In the genomic region with DNA sequence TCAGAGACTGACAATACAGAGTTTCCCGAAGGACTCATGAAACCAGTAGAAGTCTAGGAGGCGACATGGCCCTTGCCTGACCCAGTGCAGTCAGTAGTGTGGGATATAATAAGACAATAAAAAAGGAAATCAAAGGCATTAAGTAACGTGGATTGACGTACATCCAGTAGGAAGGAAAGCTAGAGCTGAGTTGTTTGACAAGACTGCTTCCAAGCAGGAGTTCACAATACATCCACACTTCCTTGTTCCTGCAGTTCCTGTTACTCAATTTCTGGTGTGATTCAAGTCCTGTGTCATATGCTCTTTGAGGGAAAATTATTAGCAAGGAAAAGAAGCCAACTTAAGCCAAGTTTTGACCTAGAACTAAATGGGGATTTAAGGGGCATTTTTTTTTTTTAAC, we compare ENCODE assay signal across 9 mouse cellular contexts. TPM values are rescaled to one million over a fixed set of nuclear protein-coding genes. Genes with fewer than 3 reads are reported as not detected.
DNase-seq lines count a peak whose midpoint lies in the region; ATAC-seq and TF ChIP-seq lines count a peak whose summit lies in the region.
"Had no signal": no experiment of that assay in that cellular context is flagged by ENCODE, and none has a peak within 500 bp of the region (broad histone marks: within the 10 kb centered on the region; RNA-seq: fewer than 3 reads in every experiment).

No protein-coding gene starts in this region.

- no peak for ATAC-seq in liver, embryonic 12.5 days
- no peak for ATAC-seq in stomach, embryonic 15.5 days (ENCODE audit: insufficient read depth, low FRiP score, low read depth)

- H3K27ac ChIP-seq in left cerebral cortex, adult 2 months: no peak overlapping the region
- H3K27ac ChIP-seq in heart, embryonic 10.5 days: no peak overlapping the region
- H3K27ac ChIP-seq in liver, embryonic 12.5 days: no peak overlapping the region
- no peak overlapping the region for H3K27ac ChIP-seq in stomach, embryonic 15.5 days

- no peak for TF ChIP-seq CTCF in left cerebral cortex, adult 2 months (IDR thresholded peaks at IDR 0.05)

- no peaks in the 10 kb centered on the region for H3K27me3 ChIP-seq in heart, embryonic 10.5 days (ENCODE audit: insufficient read depth, poor library complexity, severe bottlenecking)
- no peaks in the 10 kb centered on the region for H3K27me3 ChIP-seq in liver, embryonic 12.5 days (replicated peaks)
- H3K27me3 ChIP-seq in stomach, embryonic 15.5 days (replicated peaks): no peaks in the 10 kb centered on the region

- peak overlapping the region; percentile 93 for H3K4me3 ChIP-seq in left cerebral cortex, adult 2 months
- H3K4me3 ChIP-seq in heart, embryonic 10.5 days: peak overlapping the region; percentile 94
- H3K4me3 ChIP-seq in liver, embryonic 12.5 days: peak overlapping the region; percentile 96
- peak overlapping the region; percentile 89 for H3K4me3 ChIP-seq in stomach, embryonic 15.5 days (replicated peaks)

- peaks cover 14% of the 10 kb centered on the region for H3K4me1 ChIP-seq in heart, embryonic 10.5 days
- peaks cover 50% of the 10 kb centered on the region for H3K4me1 ChIP-seq in liver, embryonic 12.5 days
- H3K4me1 ChIP-seq in stomach, embryonic 15.5 days: peaks cover 14% of the 10 kb centered on the region

- intact Hi-C loops in left cerebral cortex, adult 2 months (cut with DNase I): loop anchor here (10.0 kb wide), 2 partner anchors 625 to 885 kb away; no protein-coding TSS in a partner anchor

- H3K9me3 ChIP-seq in heart, embryonic 10.5 days: no peaks in the 10 kb centered on the region
- H3K9me3 ChIP-seq in liver, embryonic 12.5 days (replicated peaks): no peaks in the 10 kb centered on the region
- H3K9me3 ChIP-seq in stomach, embryonic 15.5 days: no peaks in the 10 kb centered on the region

- H3K36me3 ChIP-seq in heart, embryonic 10.5 days: no peaks in the 10 kb centered on the region
- H3K36me3 ChIP-seq in liver, embryonic 12.5 days: no peaks in the 10 kb centered on the region
- peaks cover 7% of the 10 kb centered on the region; the same call in 1 of the 2 replicates for H3K36me3 ChIP-seq in stomach, embryonic 15.5 days

- DNase-seq in left cerebral cortex, adult 2 months (ENCODE audit: extremely low spot score in 1 of 2, low spot score in 2 of 2): no peak
- DNase-seq in left cerebral cortex, adult 8-10 months (ENCODE audit: low spot score in 2 of 2): no peak
- no peak for DNase-seq in heart, embryonic 10.5 days (ENCODE audit: low spot score)
- no peak for DNase-seq in ovary, postnatal 10 days (ENCODE audit: low spot score)
- DNase-seq in right cerebral cortex, adult 2 months (ENCODE audit: low spot score in 2 of 2): no peak
- DNase-seq in gastrocnemius, adult 18-20 months (ENCODE audit: low spot score): no peak

- H3K4me2 ChIP-seq in liver, embryonic 12.5 days: peak overlapping the region; percentile 89
- peak overlapping the region; percentile 63 for H3K4me2 ChIP-seq in stomach, embryonic 15.5 days

- H3K9ac ChIP-seq in liver, embryonic 12.5 days: peak overlapping the region; percentile 95; the same call in 1 of the 2 replicates
- no peak overlapping the region for H3K9ac ChIP-seq in stomach, embryonic 15.5 days

- WGBS in heart, embryonic 10.5 days: 77% methylated on average over 4 of the region's 4 CpGs
- 63% methylated on average over 4 of the region's 4 CpGs for WGBS in liver, embryonic 12.5 days (ENCODE audit: insufficient replicate concordance)
- 79% methylated on average over 4 of the region's 4 CpGs for WGBS in stomach, embryonic 15.5 days

RNA-seq across cellular contexts. Expression of a gene that starts 2.1 kb away (rescaled TPM):
- total RNA-seq in left cerebral cortex, adult 2 months (2021): 10 to 100 TPM; 63.4 to 66.7 TPM
- total RNA-seq in left cerebral cortex, adult 8-10 months (2022): 10 to 100 TPM; 56.8 to 71.7 (median 60.3) TPM
- polyA plus RNA-seq in heart, embryonic 10.5 days (2016; fragmentation: Nextera tagmentation; extraction: Ambion mirVana): 9.4 and 14.1 TPM in 2 replicates
- polyA plus RNA-seq in liver, embryonic 12.5 days (2016; fragmentation: Nextera tagmentation; extraction: Ambion mirVana): 10.5 and 12.0 TPM in 2 replicates
- 14.6 and 16.4 TPM in 2 replicates for polyA plus RNA-seq in stomach, embryonic 15.5 days (2015; fragmentation: Nextera tagmentation; extraction: Ambion mirVana)
- 10 to 100 TPM; 18.8 to 20.3 TPM for total RNA-seq in gastrocnemius, adult 18-20 months (2021)

RNA-seq across cellular contexts. Expression of a gene that starts 30.6 kb away (rescaled TPM):
- not detected for total RNA-seq in left cerebral cortex, adult 2 months (2021)
- total RNA-seq in left cerebral cortex, adult 8-10 months (2022): not detected
- 7.6 TPM in 1 of 2 replicates, not detected in the other for polyA plus RNA-seq in heart, embryonic 10.5 days (2016; fragmentation: Nextera tagmentation; extraction: Ambion mirVana)
- 0.32 and 1.2 TPM in 2 replicates for polyA plus RNA-seq in liver, embryonic 12.5 days (2016; fragmentation: Nextera tagmentation; extraction: Ambion mirVana)
- polyA plus RNA-seq in stomach, embryonic 15.5 days (2015; fragmentation: Nextera tagmentation; extraction: Ambion mirVana): 15.5 and 35.6 TPM in 2 replicates
- under 1 TPM; 0.17 to 0.27 TPM for total RNA-seq in gastrocnemius, adult 18-20 months (2021)
- polyA plus RNA-seq: spleen, adult 2 months had no signal

RNA-seq across cellular contexts. Expression of a gene that starts 37.5 kb away (rescaled TPM):
- 10 to 100 TPM; 42.5 to 47.4 TPM for total RNA-seq in left cerebral cortex, adult 2 months (2021)
- total RNA-seq in left cerebral cortex, adult 8-10 months (2022): 10 to 100 TPM; 40.2 to 43.0 (median 41.9) TPM
- 17.4 and 18.4 TPM in 2 replicates for polyA plus RNA-seq in heart, embryonic 10.5 days (2016; fragmentation: Nextera tagmentation; extraction: Ambion mirVana)
- polyA plus RNA-seq in liver, embryonic 12.5 days (2016; fragmentation: Nextera tagmentation; extraction: Ambion mirVana): 9.9 and 10.5 TPM in 2 replicates
- polyA plus RNA-seq in stomach, embryonic 15.5 days (2015; fragmentation: Nextera tagmentation; extraction: Ambion mirVana): 19.8 and 22.1 TPM in 2 replicates
- 1 to 10 TPM; 6.5 to 8.7 TPM for total RNA-seq in gastrocnemius, adult 18-20 months (2021)

Comparison
In these comparisons a context has a peak if more than half of its experiments do, and no peak if none do; other contexts are left out.
1. RNA of a gene that starts 37.5 kb away (total RNA-seq): 42.5 to 47.4 TPM in left cerebral cortex, adult 2 months and 40.2 to 43.0 TPM in left cerebral cortex, adult 8-10 months; 6.5 to 8.7 TPM in gastrocnemius, adult 18-20 months; every median in the first group is over 4 times any median in the second.
2. Peak in every context shown above with its lines, with median percentiles within 50 percentile points of each other: H3K4me3 ChIP-seq.